9 mouse cellular contexts compared by ENCODE assay signal in genomic region chr11:34796097-34796496, GRCm38 (mm10). TPM values are rescaled to one million over a fixed set of nuclear protein-coding genes. Genes with fewer than 3 reads are reported as not detected.
A peak's percentile ranks its signal among the peaks of the same experiment; 100 is the strongest.
DNase-seq lines count a peak whose midpoint lies in the region; ATAC-seq lines count a peak whose summit lies in the region.
"Had no signal": no experiment of that assay in that cellular context is flagged by ENCODE, and none has a peak within 500 bp of the region (broad histone marks: within the 10 kb centered on the region; RNA-seq: fewer than 3 reads in every experiment).

No protein-coding gene starts in this region.

- intact Hi-C loops in gastrocnemius, postnatal 36 days (cut with DNase I) = no loop called here

- H3K4me1 ChIP-seq in limb, embryonic 10.5 days = 0 out of 2 replicates have a peak, but pooled peaks cover 4% of the 10 kb centered on the region

- H3K27me3 ChIP-seq in limb, embryonic 10.5 days (ENCODE audit: low read depth, poor library complexity, severe bottlenecking) = no peaks in the 10 kb centered on the region

- no peak overlapping the region for H3K4me3 ChIP-seq in limb, embryonic 10.5 days

- 28% methylated on average over 4 of the region's 4 CpGs for WGBS in limb, embryonic 10.5 days

- H3K27ac ChIP-seq in limb, embryonic 10.5 days = no peak overlapping the region

- H3K36me3 ChIP-seq in limb, embryonic 10.5 days = no peaks in the 10 kb centered on the region

- no peaks in the 10 kb centered on the region for H3K9me3 ChIP-seq in limb, embryonic 10.5 days (replicated peaks)

- no peak for ATAC-seq in erythroblast, adult 5-6 weeks (replicated peaks; ENCODE audit: low FRiP score, poor library complexity, severe bottlenecking)

- DNase-seq in layer of hippocampus, adult 11-12 months (ENCODE audit: low spot score) = peak; percentile 31
- DNase-seq in layer of hippocampus, postnatal 14 days (ENCODE audit: low spot score in 2 of 2) = no peak
- peak; percentile 71 to 74 for DNase-seq in CD8-positive naive resting alpha-beta T cell, adult 2 months (ENCODE audit: low read depth in 2 of 2, low spot score in 2 of 2)
- peak; percentile 69 for DNase-seq in T-cell, adult 2 months (ENCODE audit: low spot score)
- peak; percentile 83 for DNase-seq in naive thymus-derived CD4-positive, alpha-beta T cell, adult 2 months (ENCODE audit: low read depth)
- no peak for DNase-seq in limb, embryonic 10.5 days (ENCODE audit: low spot score)
- DNase-seq in gastrocnemius, postnatal 36 days = no peak
- DNase-seq: midbrain, embryonic 14.5 days had no signal

RNA-seq across cellular contexts. Expression of gene Dock2, which starts 12.4 kb away (rescaled TPM):
- total RNA-seq in layer of hippocampus, postnatal 14 days (2021) = 1 to 10 TPM; 3.5 to 4.1 TPM
- polyA plus RNA-seq in limb, embryonic 10.5 days (2016; fragmentation: Nextera tagmentation; extraction: Ambion mirVana) = 0.55 and 0.60 TPM in 2 replicates
- 1 to 10 TPM in 1 of 2 experiments, under 1 TPM in 1; 0.86 to 1.6 TPM for total RNA-seq in gastrocnemius, postnatal 36 days (2021)
- total RNA-seq in erythroblast, adult 5-6 weeks (2015; ENCODE audit: low replicate concordance) = 35.7 and 35.9 TPM in 2 replicates
- 27.5 and 32.6 TPM in 2 replicates for total RNA-seq in erythroblast, adult 5-6 weeks (2017; ENCODE audit: low replicate concordance)

RNA-seq across cellular contexts. Expression of gene Spdl1, which starts 37.3 kb away (rescaled TPM):
- 1 to 10 TPM in 1 of 2 experiments, under 1 TPM in 1; 0.88 to 1.0 TPM for total RNA-seq in layer of hippocampus, postnatal 14 days (2021)
- polyA plus RNA-seq in limb, embryonic 10.5 days (2016; fragmentation: Nextera tagmentation; extraction: Ambion mirVana) = 33.5 and 33.9 TPM in 2 replicates
- total RNA-seq in gastrocnemius, postnatal 36 days (2021) = under 1 TPM; 0.39 to 0.48 TPM
- 5.2 and 9.2 TPM in 2 replicates for total RNA-seq in erythroblast, adult 5-6 weeks (2015; ENCODE audit: low replicate concordance)
- total RNA-seq in erythroblast, adult 5-6 weeks (2017; ENCODE audit: low replicate concordance) = 15.4 and 20.5 TPM in 2 replicates

Comparison
In these comparisons a context has a peak if more than half of its experiments do, and no peak if none do; other contexts are left out.
1. DNase-seq: peak in layer of hippocampus, adult 11-12 months (single experiment), CD8-positive naive resting alpha-beta T cell, adult 2 months (2 of 2), T-cell, adult 2 months (single experiment) and naive thymus-derived CD4-positive, alpha-beta T cell, adult 2 months (single experiment); none in layer of hippocampus, postnatal 14 days (0 of 2), limb, embryonic 10.5 days (single experiment) and gastrocnemius, postnatal 36 days (0 of 2).
2. RNA of gene Dock2, which starts 12.4 kb away (total RNA-seq): 27.5 to 35.9 TPM in erythroblast, adult 5-6 weeks; 3.5 to 4.1 TPM in layer of hippocampus, postnatal 14 days and 0.86 to 1.6 TPM in gastrocnemius, postnatal 36 days; every median in the first group is over 4 times any median in the second.